Mouse (Mus musculus) cerebellum, adult (tissue): ENCODE results near the gene Tpm4.

Experiments used
- ATAC-seq: cut with Nextera tagmentation; 2 replicates; pipeline ENCODE4 v1.9.2; 2017; ENCODE audit warnings: mild to moderate bottlenecking, moderate library complexity, mixed read lengths; ENCODE audit not compliant: insufficient number of reproducible peaks, low FRiP score, low TSS enrichment

Gene Tpm4

DNA sequence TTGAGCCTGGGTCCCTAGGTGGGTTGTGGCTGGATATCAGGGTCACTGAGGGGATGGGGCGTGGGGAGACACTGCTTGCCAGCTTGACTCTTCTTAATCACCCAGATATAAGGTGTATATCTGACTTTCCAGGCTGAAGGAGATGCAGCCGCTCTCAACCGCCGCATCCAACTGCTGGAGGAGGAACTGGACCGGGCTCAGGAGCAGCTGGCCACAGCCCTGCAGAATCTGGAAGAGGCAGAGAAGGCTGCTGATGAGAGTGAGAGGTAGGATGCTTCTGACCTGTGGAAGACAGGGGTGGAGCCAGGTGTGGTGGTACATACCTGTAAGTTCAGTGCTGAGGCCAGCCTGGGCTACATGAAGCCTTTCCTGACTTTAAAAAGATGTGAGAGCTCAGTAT is 3.7 kb downstream of the Tpm4 start:
- no peak for ATAC-seq

DNA sequence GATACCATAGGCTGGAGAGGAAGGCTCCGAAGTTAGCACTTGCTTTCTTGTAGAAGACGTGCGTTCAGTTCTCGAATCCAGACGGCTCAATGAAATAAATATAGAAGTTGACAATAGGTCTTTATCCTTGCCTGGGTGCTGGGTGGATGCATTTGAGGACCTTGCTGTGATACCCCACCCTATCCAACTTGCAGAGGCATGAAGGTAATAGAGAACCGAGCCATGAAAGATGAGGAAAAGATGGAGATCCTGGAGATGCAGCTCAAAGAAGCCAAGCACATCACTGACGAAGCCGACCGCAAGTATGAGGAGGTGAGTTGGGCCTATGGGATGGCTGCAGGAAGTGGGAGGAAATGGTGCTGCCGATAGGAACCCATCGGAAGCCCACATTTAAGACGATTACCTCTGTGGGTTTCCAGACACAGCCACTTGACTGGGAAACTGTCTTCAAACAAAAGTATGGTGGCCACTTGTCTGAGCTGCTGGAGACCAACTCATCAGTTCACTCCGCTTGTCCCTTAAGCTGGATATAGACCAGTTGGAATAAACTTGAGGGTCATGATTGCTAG is 8.6 kb downstream of the Tpm4 start:
- ATAC-seq = no peak

DNA sequence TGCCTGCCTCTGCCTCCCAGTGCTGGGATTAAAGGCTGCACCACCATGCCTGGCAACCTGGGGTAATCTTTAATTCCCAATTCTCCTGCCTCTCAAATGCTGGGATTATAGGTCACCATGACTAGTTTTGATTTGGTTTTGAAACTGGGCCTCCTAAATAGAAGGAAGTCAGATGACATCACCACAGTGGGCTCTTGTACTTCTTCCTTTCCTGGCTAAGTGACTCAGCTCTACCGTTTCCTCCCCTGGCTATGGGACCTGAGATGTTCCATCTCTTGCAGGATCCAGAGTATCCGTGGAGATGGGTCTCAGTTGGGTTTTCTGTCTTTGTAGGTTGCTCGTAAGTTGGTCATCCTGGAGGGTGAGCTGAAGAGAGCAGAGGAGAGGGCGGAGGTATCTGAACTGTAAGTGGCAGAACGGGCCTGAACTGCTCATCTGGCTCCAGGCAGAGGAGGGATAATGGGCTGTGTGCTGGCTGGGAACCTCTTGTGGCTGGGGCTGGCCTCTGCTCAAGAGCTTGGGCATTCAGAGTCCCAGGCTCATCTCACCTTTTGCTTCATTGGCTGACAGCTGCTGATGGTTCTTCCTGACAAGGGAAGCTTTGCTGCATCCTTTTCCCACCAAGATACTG is 9.7 kb downstream of the Tpm4 start:
- no peak for ATAC-seq

DNA sequence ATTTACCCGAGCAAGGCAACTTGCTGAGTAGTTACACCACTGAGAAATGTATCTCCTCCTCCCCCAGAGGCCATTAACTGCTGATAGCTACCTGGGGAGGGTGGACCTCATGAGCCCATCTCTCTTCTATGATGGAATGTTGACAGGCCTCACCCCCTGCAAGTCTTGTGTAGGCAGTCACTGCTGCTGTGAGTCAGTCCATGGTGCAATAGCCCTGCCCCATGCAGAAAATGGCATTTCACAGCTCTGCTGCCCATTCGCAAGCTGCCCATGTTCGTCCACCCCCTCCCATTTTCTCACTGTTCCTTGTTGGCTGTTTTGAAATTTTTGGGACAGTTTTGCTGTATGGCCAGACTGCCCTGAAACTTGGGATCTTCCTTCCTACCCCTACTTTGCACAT is 10.7 kb downstream of the Tpm4 start:
- no peak for ATAC-seq

DNA sequence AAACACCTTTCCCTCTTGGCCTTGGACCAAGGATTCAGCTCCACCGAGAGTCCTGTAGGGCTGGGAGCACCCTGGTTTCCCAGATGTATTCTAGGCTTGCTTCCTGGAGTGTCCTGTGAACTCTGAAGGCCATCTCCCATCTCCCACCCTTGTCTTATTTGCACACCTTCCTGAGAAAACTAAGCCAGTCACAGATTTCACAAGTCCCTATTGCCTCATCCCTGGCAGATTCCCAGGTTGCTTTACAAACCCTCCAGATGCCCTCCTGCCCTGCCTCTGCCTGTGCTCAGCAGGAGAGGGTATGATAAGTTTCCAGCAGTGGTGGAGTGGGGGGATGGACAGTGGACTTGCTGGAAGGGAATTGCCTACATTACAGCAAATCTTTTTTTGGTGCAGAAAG is 11.3 kb downstream of the Tpm4 start:
- no peak for ATAC-seq

DNA sequence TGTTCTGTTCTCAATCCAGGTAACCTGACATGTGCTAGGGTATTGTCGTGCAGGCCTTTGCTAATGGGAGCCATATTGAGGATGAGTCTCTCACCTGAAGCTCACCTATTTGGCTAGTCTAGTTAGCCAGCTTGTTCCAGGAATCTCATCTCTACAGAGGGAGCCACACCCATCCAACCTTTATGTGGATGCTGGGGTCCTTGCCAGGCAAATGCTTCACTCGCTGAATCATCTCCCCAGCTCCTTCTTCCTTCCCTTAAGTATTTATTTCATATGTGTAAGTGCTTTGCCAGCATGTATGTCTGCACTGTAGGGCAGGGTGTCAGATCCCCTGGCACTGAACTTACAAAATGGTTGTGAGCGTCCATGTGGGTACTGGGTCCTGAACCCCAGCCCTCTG is 11.8 kb downstream of the Tpm4 start:
- no peak for ATAC-seq

DNA sequence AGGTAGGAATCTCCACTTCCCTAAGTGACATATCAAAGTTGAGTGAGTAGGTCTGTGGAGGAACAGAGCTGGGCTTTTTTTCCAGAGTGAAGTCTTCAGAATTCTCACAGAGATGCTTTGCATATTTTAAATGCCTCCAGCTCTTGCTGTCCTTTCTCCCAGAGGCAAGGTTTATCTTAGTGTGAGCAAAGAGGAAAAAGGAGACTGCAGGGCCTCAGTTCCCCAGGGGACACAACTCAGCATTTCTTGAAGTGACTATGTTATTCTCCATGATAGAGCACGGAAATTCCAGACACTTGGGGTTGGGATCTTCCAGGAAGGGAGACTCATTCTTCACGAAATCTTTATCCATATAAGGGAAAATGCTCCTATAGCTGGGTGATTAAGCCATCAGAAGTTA is 12.5 kb downstream of the Tpm4 start:
- no peak for ATAC-seq

DNA sequence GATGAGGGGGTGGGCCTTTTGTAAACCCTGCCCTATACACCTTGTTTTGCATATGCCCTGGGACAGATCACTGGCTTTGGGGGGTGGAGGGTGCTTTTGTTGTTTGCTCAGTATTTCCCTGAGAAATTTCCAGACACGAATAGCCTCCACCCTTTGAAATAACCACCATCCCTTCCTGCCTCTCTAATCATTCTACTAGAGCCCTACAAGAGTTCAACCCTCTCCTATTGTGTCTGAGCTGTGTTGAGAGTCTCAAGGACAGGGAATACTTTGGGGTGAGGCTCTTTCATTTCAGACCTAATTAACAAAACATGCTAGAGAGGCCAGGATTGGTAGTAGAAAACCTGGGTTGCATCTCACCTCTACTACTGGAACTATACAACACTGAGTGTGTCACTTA is 14.3 kb downstream of the Tpm4 start:
- ATAC-seq = no peak

DNA sequence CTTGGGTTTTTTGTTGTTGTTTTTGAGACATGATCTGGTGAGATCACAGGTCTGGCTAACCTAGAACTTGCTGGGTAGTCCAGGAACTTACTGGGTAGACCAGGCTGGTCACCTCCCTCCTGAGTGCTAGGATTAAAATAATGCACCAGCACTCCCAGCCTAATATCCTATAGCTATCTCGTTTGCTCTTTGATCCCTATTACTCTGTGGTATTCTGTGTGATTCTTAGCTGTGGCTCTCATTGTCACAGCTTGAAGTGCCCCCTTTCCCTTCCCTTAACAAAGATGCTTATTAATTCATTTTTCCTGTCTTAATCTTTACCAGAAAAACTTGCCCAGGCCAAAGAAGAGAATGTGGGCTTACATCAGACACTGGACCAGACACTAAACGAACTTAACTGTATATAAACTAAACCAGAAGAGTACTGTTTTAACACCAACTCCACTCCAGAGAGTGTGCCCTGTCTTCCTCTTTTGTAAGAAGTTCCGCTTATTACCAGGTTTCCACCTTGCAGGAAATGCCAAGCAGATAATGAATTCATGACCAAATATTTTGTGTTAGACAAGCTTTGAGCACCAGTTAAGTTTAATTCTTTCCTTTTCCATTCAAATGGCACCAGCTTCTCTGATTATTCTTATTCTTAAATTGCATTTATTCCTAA is 16.8 kb downstream of the Tpm4 start:
- ATAC-seq = no peak

DNA sequence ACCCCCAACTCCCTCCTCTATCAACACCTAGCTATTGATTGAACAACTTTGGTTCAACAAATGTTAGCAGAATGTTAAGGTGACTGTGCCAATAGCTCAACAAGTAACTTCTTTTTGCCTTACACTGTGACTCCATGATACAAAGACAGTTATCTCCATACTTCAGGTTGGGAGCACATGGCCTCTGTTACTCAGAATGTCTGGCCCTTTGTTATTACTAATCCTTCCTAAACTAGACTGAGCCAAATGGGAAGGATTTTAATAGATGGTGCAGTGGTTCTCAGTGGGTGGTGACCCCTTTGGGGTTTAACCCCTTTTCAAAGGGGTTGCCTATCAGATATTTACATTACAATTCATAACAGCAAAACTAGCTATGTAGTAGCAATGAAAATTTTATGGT is 18.6 kb downstream of the Tpm4 start:
- no peak for ATAC-seq

DNA sequence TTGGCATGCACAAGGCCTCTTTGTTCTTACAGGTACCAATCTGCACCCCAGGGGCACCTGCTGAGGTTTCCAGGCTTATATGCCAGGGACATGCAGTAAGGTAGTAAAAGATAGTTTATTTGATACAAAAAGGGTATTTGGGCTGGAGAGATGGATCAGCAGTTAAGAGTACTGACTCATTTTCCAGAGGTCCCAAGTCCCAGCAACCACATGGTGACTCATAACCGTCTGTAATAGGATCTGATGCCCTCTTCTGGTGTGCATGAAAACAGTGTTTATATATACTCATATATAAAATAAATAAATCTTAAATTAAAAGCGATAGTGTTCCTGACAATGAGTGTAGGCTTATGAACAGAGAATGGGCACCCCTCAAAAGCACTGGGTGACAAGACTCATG is 23.3 kb downstream of the Tpm4 start:
- ATAC-seq = no peak

DNA sequence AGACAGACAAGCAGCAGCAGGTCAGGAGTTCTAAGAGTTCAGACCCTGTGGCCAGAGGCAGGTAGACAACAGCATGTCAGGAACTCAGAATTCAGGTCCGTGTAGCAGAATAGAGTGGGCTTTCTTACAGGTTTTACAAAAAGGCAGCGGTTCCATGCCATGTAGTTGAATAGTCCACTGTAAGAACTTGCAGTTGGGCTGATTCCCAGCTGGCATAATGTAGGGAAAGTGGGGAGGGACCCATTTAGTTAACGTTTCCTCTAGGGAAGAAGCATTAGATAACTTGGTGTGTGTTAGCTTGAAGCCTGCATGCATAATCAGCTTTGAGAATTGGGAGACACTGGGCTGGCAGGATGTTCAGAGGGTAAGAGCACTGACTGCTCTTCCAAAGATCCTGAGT is 24.0 kb downstream of the Tpm4 start:
- ATAC-seq = no peak

DNA sequence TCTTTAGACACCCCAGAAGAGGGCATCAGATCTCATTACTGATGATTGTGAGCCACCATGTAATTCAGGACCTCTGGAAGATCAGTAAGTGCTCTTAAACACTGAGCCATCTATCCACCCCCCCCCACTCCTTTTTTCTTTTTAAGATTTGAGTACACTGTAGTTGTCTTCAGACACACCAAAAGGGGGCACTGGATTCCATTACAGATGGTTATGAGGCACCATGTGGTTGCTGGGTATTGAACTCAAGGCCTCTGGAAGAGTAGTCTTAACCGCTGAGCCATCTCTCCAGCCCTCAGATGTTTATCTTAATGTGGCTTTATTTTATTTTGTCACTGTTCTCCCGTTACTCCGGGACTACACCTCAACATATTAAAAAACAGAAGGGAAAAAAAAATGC is 25.2 kb downstream of the Tpm4 start:
- ATAC-seq = no peak

DNA sequence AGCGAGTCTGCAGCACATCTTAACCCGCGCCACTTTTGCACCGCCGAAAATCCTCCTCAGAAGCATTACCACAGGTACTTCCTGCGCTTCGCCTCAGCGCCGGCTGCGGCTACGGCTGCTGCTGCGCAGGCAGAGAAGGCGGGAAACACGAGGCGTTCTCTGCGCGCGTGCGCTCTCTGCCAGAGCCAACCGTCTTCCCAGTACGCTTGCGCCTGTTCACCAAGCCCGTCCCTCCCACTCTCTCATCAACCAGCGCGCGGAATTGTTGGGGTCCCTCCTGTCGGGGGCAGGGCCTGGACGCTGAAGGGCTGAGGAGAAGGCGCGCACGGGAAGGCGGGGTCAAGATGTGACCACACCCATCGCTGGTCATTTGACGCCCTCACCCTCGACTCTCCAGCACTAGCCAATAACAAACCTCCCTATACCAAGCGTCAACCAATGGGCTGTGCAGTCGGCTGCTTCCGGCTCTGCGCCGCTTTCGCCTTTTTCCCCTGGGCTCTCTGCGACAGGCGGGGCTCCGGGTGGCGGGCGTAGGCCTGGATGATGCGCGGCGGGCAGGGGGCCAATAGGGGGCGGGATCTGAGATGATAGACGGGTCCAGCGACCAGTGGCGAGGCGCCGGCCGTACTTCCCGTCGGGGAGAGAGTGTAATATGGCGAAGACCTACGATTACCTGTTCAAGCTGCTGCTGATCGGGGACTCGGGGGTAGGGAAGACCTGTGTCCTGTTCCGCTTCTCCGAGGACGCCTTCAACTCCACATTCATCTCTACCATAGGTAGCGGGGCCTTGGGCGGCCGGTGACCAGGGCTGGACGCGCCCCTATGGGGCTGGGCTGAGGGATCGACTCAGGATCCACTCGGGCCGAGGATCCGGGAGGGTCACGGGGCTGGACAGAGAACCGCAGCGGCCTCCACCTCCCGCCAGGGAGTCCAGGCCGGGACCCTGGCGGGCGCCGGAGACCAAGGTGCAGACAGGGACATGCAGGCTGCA is 26.2 kb downstream of the Tpm4 start, which contains the start of gene Rab8a:
Gene Rab8a, plus strand, starts transcription at position 494 of the 991 bp plus-strand sequence.
- ATAC-seq = peak; percentile 96

DNA sequence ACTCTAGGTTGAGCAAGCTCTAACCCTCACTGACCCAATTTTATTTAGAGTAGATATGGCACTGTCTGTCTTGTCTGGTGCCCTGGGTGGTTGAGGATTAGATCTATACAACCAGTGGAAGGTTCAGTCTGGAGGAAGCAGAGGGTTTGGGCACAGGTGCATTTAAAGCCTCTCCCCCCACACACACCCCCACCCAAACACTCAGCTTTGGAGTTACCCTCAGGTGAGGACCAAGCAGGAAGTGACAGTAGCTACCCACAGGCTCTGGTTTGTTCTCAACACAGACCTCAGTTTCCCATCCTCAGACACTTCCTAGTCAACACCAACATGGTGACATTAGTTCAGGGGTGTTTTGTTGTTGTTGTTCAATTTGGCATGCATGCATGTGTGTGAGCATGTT is 28.0 kb downstream of the Tpm4 start:
- ATAC-seq = no peak

DNA sequence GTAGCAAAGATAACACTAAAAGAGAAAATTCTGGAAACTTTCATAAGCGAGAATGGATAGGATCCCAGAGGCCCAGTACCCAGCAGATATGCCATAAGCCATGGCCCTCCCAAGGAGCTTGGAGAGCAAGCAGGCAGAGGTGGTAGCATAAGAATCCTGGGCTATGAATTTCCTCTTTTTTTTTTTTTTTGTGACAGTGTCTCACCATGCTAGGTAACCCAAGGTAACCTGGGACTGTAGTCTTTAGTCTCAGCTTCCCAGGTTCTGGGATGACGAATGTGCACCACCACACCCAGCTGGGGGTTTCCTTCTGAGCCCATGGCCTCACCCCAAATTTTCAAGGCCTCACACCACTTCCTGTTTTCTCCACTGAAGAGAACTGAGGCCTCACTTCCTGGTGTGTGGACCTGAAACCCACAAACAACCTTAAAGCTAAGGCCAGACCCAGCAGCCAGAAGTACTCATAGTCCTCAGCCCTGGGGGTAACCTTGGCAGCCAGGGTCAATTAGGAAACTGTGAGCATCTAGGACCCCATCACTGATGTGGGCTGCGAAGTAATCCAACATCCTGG is 34.4 kb downstream of the Tpm4 start:
- ATAC-seq = no peak

DNA sequence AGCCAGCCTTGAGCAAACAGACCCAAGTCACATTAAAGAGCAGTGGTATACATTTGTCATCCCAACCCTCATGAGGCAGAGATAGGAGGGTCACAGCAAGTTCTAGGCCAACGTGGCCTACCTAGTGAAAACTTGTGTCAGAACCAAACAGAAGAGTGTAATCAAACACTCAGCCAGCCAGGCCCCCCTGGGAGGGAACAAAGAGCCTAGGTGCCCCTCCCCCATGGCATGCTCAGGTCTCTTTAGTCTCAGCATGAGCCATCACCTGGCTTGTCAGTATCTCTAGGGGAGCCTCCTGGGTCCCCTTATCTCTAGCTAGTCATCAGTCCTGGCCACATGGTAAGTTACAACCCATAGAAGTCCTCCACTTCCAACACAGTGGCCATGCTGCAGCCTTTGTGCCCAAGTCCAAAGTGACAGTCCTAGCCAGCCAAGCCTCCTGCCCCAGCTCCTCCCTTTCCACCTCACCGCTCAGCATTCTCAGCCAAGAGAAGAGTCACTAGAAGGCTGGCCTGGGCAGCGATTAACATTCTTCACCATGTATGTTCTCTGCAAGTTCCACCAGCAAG is 35.0 kb downstream of the Tpm4 start:
- ATAC-seq = no peak

DNA sequence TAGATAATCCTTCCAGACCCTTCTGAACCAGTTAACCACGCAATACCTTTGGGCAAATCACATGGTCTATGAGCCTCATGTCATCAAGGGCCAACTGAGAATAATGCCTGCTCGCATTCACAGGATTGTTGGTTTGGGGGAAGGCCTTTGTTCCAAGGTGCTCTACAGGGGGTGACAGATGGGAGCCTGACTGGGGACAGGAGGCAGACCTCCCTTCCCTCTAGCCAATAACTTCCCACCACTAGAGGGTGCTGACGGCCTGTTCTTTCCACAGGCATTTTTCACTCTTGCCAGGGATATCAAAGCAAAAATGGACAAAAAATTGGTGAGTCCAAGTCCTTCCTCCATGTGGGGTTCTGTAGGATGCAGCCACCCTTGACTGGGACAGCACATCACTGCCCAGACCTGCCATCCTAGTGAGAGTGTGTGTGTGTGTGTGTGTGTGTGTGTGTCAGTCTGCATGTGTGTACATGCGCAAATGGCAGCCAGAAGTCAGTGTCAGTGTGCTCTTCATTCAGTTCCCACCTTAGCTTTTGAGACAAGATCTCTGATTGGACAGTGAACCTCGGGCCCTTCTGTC is 42.7 kb downstream of the Tpm4 start:
- ATAC-seq = peak; percentile 60

DNA sequence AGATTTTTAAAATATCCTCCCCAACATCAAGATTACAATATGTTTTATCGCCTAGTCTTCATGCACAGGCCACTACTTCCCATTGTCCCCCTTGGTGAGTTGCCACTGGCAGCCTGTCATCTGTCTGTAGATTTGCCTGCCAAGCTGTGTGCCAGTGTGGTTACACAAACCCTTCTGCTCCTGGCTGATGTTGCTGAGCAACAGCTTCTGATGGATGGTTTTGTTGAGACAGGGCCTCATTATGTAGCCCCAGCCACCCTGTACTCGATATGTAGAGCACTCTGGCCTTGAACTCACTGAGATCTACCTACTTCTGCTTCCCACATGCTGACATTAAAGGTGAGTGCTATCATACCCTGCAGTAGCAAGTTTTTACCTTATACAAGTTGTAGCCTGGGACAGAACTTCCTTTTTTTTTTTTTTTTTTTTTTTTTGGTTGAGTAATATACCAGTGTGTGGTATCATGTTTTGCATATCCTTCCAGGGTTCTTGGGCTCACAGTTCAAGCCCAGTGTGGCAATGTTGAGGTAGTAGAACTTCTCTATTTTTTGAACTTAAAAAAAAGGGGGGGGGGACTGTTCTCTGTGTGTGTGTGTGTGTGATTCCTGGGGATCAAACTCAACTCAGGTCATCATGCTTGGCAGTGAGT is 48.9 kb downstream of the Tpm4 start:
- no peak for ATAC-seq
